Mouse (Mus musculus) hematopoietic stem cell, adult 5-6 weeks (primary cell): ENCODE measurements around the gene Trnp1. TPM values are rescaled to one million over a fixed set of nuclear protein-coding genes. Genes with fewer than 3 reads are reported as not detected.
"Not testable (repeated sequence)": the region's sequence is repeated elsewhere in the genome, so short reads cannot be mapped to it uniquely, and the experiment has no call there.

Experiments
- ATAC-seq, 2 experiments: fragments of 125-278 bp in 1 of 2; replicated peaks in 1 of 2; 2 replicates each; pipeline ENCODE4 v1.8.0; 2016 to 2017; ENCODE audit warnings: inconsistent platforms in 2 of 2, mild to moderate bottlenecking in 2 of 2, moderate number of reproducible peaks in 2 of 2, low read depth in 1 of 2, moderate TSS enrichment in 1 of 2; ENCODE audit not compliant: low FRiP score in 2 of 2, poor library complexity in 2 of 2, severe bottlenecking in 2 of 2, insufficient read depth in 1 of 2, low TSS enrichment in 1 of 2
- total RNA-seq: library from RNA; stranded (forward); fragments of 172-1452, 232-1000 nt; gene quantifications from 2 replicates; pipeline ENCODE4 v1.2.3, GENCODE M21; 2017

The Trnp1 gene
- total RNA-seq, result not detected in 2 replicates

- peak; percentile 40 to 59; a peak in 1 of 4 replicates for ATAC-seq
Observed at GRCm38 (mm10) chr4:133498160-133498724, at the start of gene Trnp1. Gene Trnp1, minus strand, starts transcription at chr4:133498550.

GRCm38 (mm10) chr4:133545272-133546231 lies 47.2 kb upstream of the Trnp1 start, which contains the start of gene Nudc:
Gene Nudc, minus strand, starts transcription at chr4:133545996.
- ATAC-seq, result peak; percentile 97 to 99

- ATAC-seq, result no peak
Observed at GRCm38 (mm10) chr4:133536652-133537051, 38.3 kb upstream of the Trnp1 start.

DNA sequence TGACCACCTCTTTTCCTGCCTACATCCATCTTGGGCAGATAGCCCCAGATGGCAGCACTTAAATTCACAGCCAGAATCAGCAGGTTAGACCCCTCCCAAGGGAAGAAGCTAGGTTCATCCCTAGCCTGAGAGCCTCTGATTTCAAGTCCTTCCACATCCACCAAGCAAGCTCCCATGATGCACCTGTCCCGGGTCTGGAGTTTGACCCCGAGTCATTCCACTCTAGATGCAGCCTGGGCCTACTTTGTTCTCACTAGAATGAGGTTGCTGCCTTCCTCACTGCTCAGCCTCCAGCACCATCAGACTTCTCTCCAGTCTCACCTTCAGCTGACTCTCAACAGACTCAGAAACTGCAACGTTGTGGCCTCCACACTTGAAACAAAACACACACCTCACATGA lies 37.7 kb upstream of the Trnp1 start:
- no peak for ATAC-seq

GRCm38 (mm10) chr4:133532777-133533176 lies 34.4 kb upstream of the Trnp1 start:
- ATAC-seq, result no peak

- ATAC-seq, result no peak
Observed at GRCm38 (mm10) chr4:133527788-133528187, 29.4 kb upstream of the Trnp1 start.

DNA sequence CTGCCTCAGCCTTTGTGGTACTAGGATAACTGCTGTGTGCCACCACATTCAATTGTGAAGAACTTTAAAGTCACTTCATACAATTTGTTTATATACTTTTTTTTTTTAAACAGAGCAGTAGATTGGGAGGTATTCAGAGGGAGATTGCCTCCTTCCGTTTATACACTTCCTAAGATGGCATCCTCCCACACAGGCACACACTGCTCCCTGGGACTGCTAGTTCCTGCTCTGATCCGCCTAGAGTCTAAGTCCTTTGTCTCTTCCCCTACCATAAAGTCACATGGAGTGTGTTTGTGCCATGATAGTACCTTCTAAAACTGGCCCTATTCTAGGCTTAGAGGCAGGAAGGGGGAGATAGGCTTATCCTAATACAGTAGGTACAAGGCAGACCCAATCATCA lies 23.2 kb upstream of the Trnp1 start:
- no peak for ATAC-seq

GRCm38 (mm10) chr4:133519369-133519665 lies 21.0 kb upstream of the Trnp1 start:
- no peak for ATAC-seq

DNA sequence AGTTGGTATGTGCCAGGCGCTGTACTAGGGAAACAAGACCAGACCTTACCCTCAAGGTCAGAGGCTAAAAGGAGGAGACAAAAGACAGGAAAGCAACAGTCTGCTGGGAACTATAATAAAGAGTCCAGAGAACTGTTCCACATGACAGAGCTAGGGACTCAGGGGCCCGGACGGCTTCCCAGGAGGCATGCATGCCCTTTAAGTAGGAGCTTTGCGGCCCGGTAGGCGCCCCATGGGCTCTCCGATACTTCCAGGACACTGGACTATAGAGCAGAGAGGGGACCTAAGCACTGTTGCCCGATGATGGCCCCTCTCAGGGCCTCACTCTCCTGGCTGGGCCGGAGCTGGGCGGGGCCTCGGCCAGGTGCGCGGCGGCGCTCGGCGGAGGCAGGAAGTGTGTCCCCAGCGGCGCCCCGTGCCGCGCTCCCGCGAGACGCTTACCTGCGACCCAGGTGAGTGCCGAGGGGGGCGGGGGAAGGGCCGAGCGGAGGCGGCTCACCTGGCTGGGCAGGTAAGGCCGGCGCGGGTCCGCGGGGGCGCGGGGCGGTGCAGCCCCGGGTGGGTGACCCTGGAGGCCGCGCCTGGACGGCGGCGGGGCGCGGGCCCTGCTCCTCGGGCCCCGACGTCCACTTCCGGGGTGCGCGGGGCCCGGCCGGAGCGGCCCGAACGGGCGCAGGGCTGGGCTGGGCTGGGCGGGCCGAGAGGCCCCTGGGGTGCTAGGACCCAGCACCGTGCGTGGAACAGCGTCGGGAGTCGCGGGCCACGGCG lies 20.4 kb upstream of the Trnp1 start, which contains the start of gene Kdf1:
TSS of gene Kdf1 (plus strand) at position 363 of the 768 bp plus-strand sequence.
- no peak for ATAC-seq

DNA sequence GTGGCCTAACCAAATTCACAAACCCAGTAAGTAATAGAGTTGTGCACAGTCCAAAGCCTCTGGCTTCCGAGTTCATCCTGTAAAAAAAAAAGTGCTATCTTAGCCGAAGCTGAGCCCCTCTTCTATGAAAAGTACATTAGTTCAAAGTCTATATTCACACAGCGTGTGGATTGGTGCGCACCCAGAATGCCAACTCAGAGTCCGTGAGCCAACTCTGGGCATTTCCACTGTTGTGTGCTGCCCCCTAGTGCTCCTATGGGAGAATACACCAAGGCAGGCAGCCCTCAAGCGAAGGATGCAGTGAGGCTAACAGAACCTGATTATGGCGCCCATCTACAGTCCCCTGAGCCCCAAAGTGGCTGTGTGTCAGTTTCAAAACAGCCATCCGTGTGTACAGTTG lies 14.6 kb upstream of the Trnp1 start:
- ATAC-seq, result peak; percentile 81 to 95

- not testable (repeated sequence) for ATAC-seq
Observed at GRCm38 (mm10) chr4:133512511-133512910, 14.2 kb upstream of the Trnp1 start.

- ATAC-seq, result no peak
Observed at GRCm38 (mm10) chr4:133511050-133511449, 12.7 kb upstream of the Trnp1 start.

- ATAC-seq, result no peak
Observed at GRCm38 (mm10) chr4:133508990-133509389, 10.6 kb upstream of the Trnp1 start.

- 0 out of 4 replicates have a peak, but pooled peaks of 1 of the 2 experiments have one; percentile 18 for ATAC-seq
Observed at GRCm38 (mm10) chr4:133506573-133506972, 8.2 kb upstream of the Trnp1 start.

DNA sequence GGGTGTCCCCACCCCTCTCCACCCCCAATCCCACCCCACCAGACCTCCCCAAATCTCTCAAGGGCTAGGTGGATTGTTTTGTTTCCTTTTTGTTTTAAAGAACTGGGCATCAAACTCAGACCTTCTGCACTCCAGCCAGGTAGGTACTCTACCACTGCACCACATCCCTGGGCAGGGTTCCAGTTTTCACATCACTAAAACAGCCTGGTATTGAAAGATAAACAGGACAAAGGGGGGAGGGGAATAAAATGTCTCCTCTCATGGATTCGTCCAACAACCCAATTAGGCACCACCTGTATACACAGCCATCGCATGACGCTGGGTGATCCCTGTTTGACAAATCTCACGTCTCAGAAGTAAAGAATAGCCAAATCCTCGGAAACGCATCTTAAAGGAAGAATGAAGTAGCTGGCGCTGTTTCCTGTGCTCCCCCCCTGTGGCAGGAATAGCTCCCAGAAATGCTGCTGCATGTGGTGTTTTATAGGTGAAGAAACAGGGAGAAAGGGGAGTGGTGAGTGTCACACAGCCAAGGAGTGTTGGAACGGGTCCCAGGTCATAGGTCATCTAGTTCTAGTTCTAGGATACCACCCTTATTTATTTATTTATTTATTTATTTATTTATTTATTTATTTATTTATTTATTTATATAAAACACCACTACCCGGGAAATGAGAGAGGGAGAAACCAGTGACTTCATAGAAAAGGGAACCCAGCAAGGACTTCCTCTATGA lies 6.6 kb upstream of the Trnp1 start:
- no peak for ATAC-seq

DNA sequence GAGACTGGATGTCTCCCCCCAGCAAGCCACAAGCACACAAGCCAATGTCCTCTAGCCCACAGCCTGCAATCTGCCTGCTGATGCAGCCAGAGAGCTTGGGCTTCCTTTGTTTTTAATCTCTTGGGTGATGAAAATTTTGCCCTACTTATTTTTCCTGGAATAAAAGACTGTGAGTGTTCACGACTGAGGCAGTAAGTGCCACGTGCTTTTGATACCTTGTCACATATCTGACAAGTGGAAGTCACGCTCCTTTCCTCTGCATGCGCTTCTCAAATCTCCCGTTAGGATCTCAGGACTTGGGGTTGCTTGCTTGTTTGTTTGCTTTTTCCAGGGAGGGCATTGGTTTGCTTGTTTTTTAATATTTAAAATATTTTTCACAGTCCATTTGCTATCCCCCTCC lies 6.0 kb upstream of the Trnp1 start:
- ATAC-seq, result no peak

GRCm38 (mm10) chr4:133501514-133501913 lies 3.2 kb upstream of the Trnp1 start:
- peak; percentile 41 to 57; a peak in 3 of 4 replicates for ATAC-seq
